Mouse (Mus musculus): ENCODE results near the gene Ube2b.

- TF ChIP-seq CTCF (IDR thresholded peaks at IDR 0.05) (no peak), EP300 (IDR thresholded peaks at IDR 0.05) (no peak)
Observed at GRCm38 (mm10) chr11:52003505-52003771, 2.9 kb upstream of the Ube2b start.
